Mouse (Mus musculus) E14TG2a.4 (cell line): ENCODE results near the gene Prl8a6.

Experiments
- H3K27me3 ChIP-seq: 2 replicates; pipeline ENCODE4 v1.6.1; 2014; ENCODE audit warnings: low read length, control low read depth; ENCODE audit not compliant: insufficient read depth
- H3K36me3 ChIP-seq: 2 replicates; pipeline ENCODE4 v1.6.1; 2014; ENCODE audit warnings: low read length, control low read depth; ENCODE audit not compliant: insufficient read depth
- H3K4me1 ChIP-seq: replicated peaks from 2 replicates; pipeline ENCODE4 v1.6.1; 2014; ENCODE audit warnings: low read depth, low read length, control low read depth
- H3K4me3 ChIP-seq: replicated peaks from 2 replicates; pipeline ENCODE4 v1.5.1; 2014; ENCODE audit warnings: mild to moderate bottlenecking, low read length
- H3K9me3 ChIP-seq: 2 replicates; pipeline ENCODE4 v1.6.1; 2014; ENCODE audit warnings: low read length, control low read depth
- CTCF ChIP-seq: conservative IDR thresholded peaks from 2 replicates; pipeline ENCODE4 v1.5.1; 2014; ENCODE audit warnings: low read length
- NANOG ChIP-seq: IDR thresholded peaks from 2 replicates; pipeline ENCODE4 v1.6.1; 2014; ENCODE audit warnings: borderline replicate concordance, low read length, mixed read lengths
- POU5F1 ChIP-seq: IDR thresholded peaks from 2 replicates; pipeline ENCODE4 v1.6.1; 2014; ENCODE audit warnings: low read length, borderline replicate concordance

The Prl8a6 gene

DNA sequence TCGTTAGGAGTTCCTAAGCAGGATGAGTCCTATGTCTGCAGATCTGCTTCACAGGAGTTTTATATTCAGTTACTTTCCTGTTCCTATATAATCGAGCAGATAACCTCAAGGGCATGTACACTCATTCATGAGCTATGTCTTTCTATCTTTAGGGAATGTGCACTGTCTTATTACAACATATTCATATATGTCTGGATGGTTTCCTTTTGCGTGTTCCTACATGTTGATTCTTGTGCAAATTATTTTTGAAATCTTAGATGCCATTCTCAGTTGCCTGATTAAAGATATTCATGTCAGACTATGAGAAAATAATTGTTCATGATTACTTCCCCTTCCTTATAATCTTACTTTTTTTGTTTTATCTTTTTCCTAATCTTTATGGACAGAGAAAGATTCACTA lies at the start of gene Prl8a6:
TSS of gene Prl8a6 (minus strand) at position 101 of the 400 bp plus-strand sequence.
- H3K4me3 ChIP-seq = no peak within 1 kb of the TSS
- no peaks in the 10 kb centered on the region for H3K27me3 ChIP-seq
- no peaks in the 10 kb centered on the region for H3K36me3 ChIP-seq
- TF ChIP-seq CTCF = no peak
- TF ChIP-seq NANOG = no peak
- TF ChIP-seq POU5F1 = no peak
- H3K4me1 ChIP-seq = no peaks in the 10 kb centered on the region
- H3K9me3 ChIP-seq = no peaks in the 10 kb centered on the region

- TF ChIP-seq NANOG = no peak
- TF ChIP-seq CTCF = no peak
- no peak for TF ChIP-seq POU5F1
- Histone ChIP-seq H3K4me1 (no peaks in the 10 kb centered on the region), H3K27me3 (no peaks in the 10 kb centered on the region), H3K4me3 (no peak overlapping the region), H3K36me3 (no peaks in the 10 kb centered on the region), H3K9me3 (no peaks in the 10 kb centered on the region)
Observed at GRCm38 (mm10) chr13:27433159-27433558, 5.3 kb downstream of the Prl8a6 start.

DNA sequence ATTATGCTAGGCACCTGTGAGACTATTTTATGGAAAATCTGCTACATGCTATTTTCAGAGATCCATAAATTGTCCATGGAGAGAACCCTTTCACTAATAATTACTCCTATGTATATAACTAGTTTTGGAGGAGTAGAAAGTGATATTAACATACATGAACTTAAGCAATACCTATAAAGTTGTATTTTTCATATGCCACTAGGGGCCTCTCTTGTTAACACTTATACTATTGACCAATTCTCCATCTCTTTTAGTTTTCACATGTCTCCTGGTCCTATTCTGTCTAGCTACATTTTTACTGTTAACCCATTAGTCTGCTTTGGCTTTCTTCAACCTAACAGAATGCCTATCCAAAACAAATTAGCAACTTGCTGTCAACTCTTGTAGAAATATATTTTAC lies 24.8 kb downstream of the Prl8a6 start:
- no peaks in the 10 kb centered on the region for H3K4me1 ChIP-seq
- H3K4me3 ChIP-seq = no peak overlapping the region
- no peaks in the 10 kb centered on the region for H3K9me3 ChIP-seq
- H3K27me3 ChIP-seq = no peaks in the 10 kb centered on the region
- no peak for TF ChIP-seq CTCF
- TF ChIP-seq POU5F1 = no peak
- no peak for TF ChIP-seq NANOG
- no peaks in the 10 kb centered on the region for H3K36me3 ChIP-seq

- Histone ChIP-seq H3K36me3 (no peaks in the 10 kb centered on the region), H3K27me3 (no peaks in the 10 kb centered on the region), H3K4me3 (no peak overlapping the region), H3K9me3 (no peaks in the 10 kb centered on the region), H3K4me1 (no peaks in the 10 kb centered on the region)
- TF ChIP-seq POU5F1 (no peak), NANOG (no peak), CTCF (no peak)
Observed at GRCm38 (mm10) chr13:27399061-27399724, 39.3 kb downstream of the Prl8a6 start.

- Histone ChIP-seq H3K27me3 (no peaks in the 10 kb centered on the region), H3K9me3 (no peaks in the 10 kb centered on the region), H3K36me3 (no peaks in the 10 kb centered on the region), H3K4me3 (no peak within 1 kb of the TSS), H3K4me1 (no peaks in the 10 kb centered on the region)
- TF ChIP-seq CTCF (no peak), POU5F1 (no peak), NANOG (no peak)
Observed at GRCm38 (mm10) chr13:27390746-27391145, 47.7 kb downstream of the Prl8a6 start, which contains the start of gene Prl2b1. Gene Prl2b1 (minus strand): TSS chr13:27390846.
